Mouse (Mus musculus): ENCODE results near the gene Poln. TPM values are rescaled to one million over a fixed set of nuclear protein-coding genes. Genes with fewer than 3 reads are reported as not detected.
A peak's percentile ranks its signal among the peaks of the same experiment; 100 is the strongest.

Poln gene
- polyA plus RNA-seq, 1 experiment from 2014 or later, result 1.2 TPM

DNA sequence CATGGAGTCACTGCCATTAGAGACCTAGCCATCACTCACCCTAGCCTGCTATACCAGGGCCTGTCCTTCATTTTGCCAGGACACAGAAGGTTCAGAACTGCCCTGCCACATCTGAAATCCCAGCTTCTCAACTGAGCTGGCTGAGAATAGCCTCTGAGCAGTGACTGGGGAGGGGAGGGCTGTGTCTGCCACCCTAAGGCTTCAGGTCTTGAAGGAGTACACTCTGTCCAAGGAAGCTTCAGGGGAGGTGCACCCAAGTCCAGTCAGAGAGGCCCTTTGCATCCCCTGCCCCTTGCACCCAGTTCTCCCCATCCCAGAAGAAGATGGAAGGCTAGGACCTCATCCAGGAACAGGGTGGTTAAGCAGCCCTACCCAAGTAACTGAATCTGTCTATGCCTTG lies 16.5 kb upstream of the Poln start:
- H3K4me2 ChIP-seq (replicated peaks), result peak overlapping the region; percentile 85
- H3K27me3 ChIP-seq, result no peaks in the 10 kb centered on the region
- no peak overlapping the region for H3K27ac ChIP-seq
- peaks cover 43% of the 10 kb centered on the region for H3K4me1 ChIP-seq
- ATAC-seq (ENCODE audit: insufficient number of reproducible peaks, insufficient read depth, low FRiP score, low TSS enrichment), result no peak
- H3K4me3 ChIP-seq, result peak overlapping the region; percentile 95
- H3K36me3 ChIP-seq, result peaks cover 26% of the 10 kb centered on the region
- no peaks in the 10 kb centered on the region for H3K9me3 ChIP-seq
- peak overlapping the region; percentile 81 for H3K9ac ChIP-seq

DNA sequence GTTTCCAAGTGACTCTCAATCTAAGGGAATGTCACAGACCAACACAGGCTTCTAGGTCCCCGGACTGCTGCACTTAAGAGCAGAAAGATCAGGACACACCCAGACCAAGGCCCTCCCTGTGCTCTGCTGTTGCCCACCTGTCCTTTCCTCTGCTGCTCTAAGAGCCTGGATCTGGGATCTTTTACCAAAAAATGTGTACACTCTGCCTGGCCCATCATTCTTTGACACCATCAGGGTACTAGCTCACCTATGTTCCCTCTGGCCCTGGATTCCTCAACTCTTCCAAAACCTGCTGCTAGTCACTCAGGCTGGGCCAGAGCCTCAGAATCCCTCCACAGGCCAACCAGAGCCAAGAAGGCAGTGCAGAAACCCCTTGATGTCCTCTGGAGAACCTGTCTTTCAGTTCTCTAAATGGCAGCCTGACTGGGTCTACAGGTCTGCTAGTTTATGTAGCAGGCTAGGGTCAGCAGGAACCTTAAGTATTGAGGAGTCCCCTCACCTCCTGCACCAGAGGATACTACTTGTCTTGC lies 15.9 kb upstream of the Poln start:
- 89% methylated on average over 1 of the region's 1 CpGs for WGBS
- H3K27me3 ChIP-seq, result no peaks in the 10 kb centered on the region
- H3K9me3 ChIP-seq, result no peaks in the 10 kb centered on the region
- H3K9ac ChIP-seq, result no peak overlapping the region
- H3K36me3 ChIP-seq, result peaks cover 32% of the 10 kb centered on the region
- H3K27ac ChIP-seq, result no peak overlapping the region
- H3K4me2 ChIP-seq (replicated peaks), result peak overlapping the region; percentile 85; the same call in 1 of the 2 replicates
- no peak for ATAC-seq (ENCODE audit: insufficient number of reproducible peaks, insufficient read depth, low FRiP score, low TSS enrichment)
- H3K4me3 ChIP-seq, result no peak overlapping the region
- peaks cover 43% of the 10 kb centered on the region for H3K4me1 ChIP-seq

DNA sequence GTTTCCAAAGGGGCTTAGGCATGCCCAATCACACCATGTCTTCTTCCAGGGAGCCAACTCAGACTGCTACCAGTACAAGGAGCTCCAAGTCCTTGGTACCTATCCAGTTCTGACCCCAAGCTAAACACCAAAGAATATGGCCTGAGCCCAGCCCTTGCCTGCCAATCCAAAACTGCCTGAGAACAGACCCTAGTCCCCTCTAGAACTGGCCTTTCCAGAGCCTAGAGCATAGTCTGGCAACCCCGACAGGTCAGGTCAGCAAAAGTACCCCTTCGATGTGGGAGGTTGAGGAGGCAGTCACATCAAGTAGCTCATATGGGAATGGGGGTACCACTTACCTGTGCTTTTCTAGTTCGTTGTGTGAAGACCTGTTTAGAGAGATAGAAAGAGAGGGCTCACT lies 14.7 kb upstream of the Poln start:
- Histone ChIP-seq H3K36me3 (peaks cover 36% of the 10 kb centered on the region), H3K27ac (no peak overlapping the region), H3K4me3 (no peak overlapping the region), H3K4me1 (peaks cover 41% of the 10 kb centered on the region), H3K9ac (no peak overlapping the region), H3K4me2 (replicated peaks) (no peak overlapping the region), H3K27me3 (no peaks in the 10 kb centered on the region), H3K9me3 (no peaks in the 10 kb centered on the region)
- ATAC-seq (ENCODE audit: insufficient number of reproducible peaks, insufficient read depth, low FRiP score, low TSS enrichment), result no peak
- WGBS, result 81% methylated on average over 3 of the region's 3 CpGs

DNA sequence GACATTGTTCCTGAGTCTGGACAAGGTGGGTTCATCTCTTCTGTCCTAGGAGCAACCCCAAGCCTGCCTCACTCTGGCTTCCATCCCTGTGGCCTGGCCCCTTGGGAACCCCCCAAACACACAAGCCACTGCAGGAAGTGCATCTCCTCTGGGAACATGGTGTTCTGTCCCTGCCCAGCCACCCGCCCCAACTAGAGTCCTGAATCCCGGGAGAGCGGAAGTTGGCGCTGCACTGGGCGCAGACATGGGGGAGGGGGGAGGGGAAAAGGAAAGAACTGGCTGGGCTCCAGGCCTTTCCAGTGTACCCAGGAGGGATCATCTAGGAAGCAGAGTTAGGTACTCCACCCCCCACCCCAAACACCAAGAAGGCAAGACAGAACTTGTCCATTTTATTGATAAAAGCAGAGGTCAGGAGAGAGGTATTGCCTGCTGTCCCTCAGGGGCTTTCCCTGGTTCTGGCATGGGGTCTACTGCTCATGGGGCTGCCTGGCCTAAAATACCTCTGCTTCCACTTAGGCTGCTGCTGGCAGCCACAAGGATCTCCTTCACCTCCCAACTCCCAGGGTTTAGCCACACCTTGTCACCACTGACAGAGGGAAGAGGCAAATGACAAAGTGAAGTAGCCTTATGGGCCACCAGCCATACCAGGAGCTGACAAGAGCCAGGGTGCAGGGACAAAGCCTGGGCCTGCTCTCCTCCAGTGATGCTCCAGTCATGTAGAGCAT lies 14.1 kb upstream of the Poln start:
- no peak for ATAC-seq (ENCODE audit: insufficient number of reproducible peaks, insufficient read depth, low FRiP score, low TSS enrichment)
- no peak overlapping the region for H3K4me3 ChIP-seq
- no peak overlapping the region; the same call in 1 of the 2 replicates for H3K27ac ChIP-seq
- H3K4me2 ChIP-seq (replicated peaks), result no peak overlapping the region
- peaks cover 42% of the 10 kb centered on the region for H3K36me3 ChIP-seq
- WGBS, result 75% methylated on average over 5 of the region's 5 CpGs
- H3K9ac ChIP-seq, result no peak overlapping the region
- peaks cover 34% of the 10 kb centered on the region for H3K4me1 ChIP-seq
- no peaks in the 10 kb centered on the region for H3K27me3 ChIP-seq
- no peaks in the 10 kb centered on the region for H3K9me3 ChIP-seq

DNA sequence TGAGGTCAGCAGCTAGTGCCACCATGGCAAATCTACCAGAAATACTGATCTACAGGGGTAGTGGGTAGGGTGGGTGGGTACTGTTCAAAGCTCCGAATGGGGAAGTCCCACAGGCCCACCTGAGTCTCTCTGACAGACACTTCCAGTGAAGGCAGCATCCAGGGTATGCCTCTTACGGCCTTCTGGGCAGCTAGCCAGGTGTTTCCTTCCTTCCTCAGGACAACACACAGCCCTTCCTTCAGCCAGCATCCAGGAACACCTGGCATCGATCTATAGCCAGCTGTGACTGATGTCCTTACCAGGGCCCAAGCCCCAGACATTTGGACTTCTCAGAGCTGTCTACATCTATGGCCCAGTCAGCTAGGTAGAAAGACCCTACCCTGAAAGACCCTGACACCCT lies 13.2 kb upstream of the Poln start:
- Histone ChIP-seq H3K27me3 (no peaks in the 10 kb centered on the region), H3K4me1 (peaks cover 33% of the 10 kb centered on the region), H3K9me3 (no peaks in the 10 kb centered on the region), H3K9ac (no peak overlapping the region), H3K36me3 (peaks cover 51% of the 10 kb centered on the region), H3K4me2 (replicated peaks) (no peak overlapping the region), H3K27ac (no peak overlapping the region), H3K4me3 (no peak overlapping the region)
- no peak for ATAC-seq (ENCODE audit: insufficient number of reproducible peaks, insufficient read depth, low FRiP score, low TSS enrichment)
- 67% methylated on average over 3 of the region's 3 CpGs for WGBS

DNA sequence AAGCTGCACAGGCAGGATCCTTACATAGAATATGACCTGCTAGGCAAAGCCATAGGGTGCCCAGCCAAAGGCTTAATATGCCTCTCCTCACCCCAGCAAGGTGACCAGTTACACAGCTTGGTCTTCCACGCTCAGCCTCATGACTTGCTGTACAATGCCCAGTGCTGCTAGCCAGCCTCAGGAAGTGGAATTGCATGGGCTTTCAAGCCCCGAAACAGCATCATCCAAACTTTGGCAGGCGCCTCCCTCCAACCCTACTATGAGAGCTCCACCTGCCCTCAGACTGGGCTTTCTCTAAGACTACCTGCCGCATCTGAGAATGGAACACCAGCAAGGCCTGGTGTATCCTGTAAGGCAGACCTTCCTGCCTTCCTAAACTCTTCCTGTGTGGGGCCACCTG lies 8.6 kb upstream of the Poln start:
- 94% methylated on average over 4 of the region's 4 CpGs for WGBS
- peaks cover 86% of the 10 kb centered on the region for H3K36me3 ChIP-seq
- no peaks in the 10 kb centered on the region for H3K9me3 ChIP-seq
- no peaks in the 10 kb centered on the region for H3K27me3 ChIP-seq
- H3K4me1 ChIP-seq, result no peaks in the 10 kb centered on the region
- no peak overlapping the region for H3K27ac ChIP-seq
- no peak overlapping the region for H3K4me2 ChIP-seq (replicated peaks)
- no peak overlapping the region for H3K4me3 ChIP-seq
- no peak overlapping the region for H3K9ac ChIP-seq
- no peak for ATAC-seq (ENCODE audit: insufficient number of reproducible peaks, insufficient read depth, low FRiP score, low TSS enrichment)

DNA sequence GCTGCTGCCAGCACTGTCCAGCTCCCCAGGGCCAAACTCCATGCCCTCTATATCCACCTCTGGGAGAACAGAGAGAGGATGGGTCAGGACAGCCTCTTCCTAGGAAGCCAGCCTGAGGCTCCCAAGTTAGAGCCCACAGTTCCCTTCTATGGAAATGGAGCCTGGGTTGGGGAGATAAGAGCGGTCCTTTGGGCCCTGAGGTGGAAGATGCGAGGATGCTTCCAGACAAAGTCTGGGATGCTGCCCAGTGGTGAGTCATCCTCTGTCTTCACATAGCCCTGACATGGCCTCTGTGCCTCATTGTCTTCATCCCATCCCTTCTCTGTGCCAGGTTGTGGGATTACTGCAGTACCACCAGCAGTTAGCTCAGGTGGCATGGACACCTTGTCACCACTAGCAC lies 7.8 kb upstream of the Poln start:
- Histone ChIP-seq H3K27me3 (no peaks in the 10 kb centered on the region), H3K9ac (no peak overlapping the region), H3K27ac (no peak overlapping the region), H3K4me1 (no peaks in the 10 kb centered on the region), H3K4me3 (no peak overlapping the region), H3K4me2 (replicated peaks) (no peak overlapping the region), H3K9me3 (no peaks in the 10 kb centered on the region), H3K36me3 (peaks cover 81% of the 10 kb centered on the region)
- WGBS, result 100% methylated on average over 2 of the region's 2 CpGs
- ATAC-seq (ENCODE audit: insufficient number of reproducible peaks, insufficient read depth, low FRiP score, low TSS enrichment), result no peak

DNA sequence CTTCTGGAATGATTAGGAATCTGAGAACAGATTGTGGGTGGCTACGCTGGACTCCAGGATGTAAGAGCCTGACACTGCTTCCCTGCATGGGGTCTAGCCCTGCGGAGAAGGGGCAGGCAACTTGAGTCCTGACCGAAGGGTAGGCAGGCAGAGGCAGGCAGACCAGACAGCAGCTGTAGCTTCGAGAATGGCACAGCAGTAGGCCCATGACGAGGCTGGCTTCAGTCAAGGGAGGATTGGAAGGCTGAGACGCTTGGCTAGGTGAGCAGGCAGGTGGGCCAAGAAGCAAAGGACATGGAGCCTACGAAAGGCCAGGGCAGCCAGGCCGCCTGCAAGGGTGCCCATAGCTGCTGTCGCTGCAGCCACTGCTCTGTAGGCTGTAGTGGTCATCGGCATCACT lies 7.4 kb upstream of the Poln start:
- H3K27me3 ChIP-seq, result no peaks in the 10 kb centered on the region

DNA sequence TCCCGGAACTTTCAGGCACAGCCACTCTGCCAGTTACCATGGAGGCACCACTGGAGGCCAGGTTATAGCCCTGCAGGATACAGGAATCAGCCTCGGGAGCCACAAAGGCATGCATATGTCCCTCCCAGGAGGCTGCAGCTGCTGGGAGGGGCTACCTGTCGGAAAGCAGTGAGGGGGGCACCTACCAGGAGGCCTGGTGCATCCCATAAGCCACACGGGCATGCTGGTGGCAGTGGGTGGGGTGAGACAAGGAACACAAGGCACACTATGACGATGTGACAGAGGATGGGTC lies 6.1 kb upstream of the Poln start:
- no peaks in the 10 kb centered on the region for H3K27me3 ChIP-seq
- H3K9me3 ChIP-seq, result no peaks in the 10 kb centered on the region
- H3K4me1 ChIP-seq, result no peaks in the 10 kb centered on the region
- no peak overlapping the region for H3K4me2 ChIP-seq (replicated peaks)
- ATAC-seq (ENCODE audit: insufficient number of reproducible peaks, insufficient read depth, low FRiP score, low TSS enrichment), result no peak
- 40% methylated on average over 5 of the region's 5 CpGs for WGBS
- H3K4me3 ChIP-seq, result no peak overlapping the region
- no peak overlapping the region for H3K27ac ChIP-seq
- peaks cover 66% of the 10 kb centered on the region for H3K36me3 ChIP-seq
- no peak overlapping the region for H3K9ac ChIP-seq

More for the DNA sequence above, 7.4 kb upstream of the Poln start:
- Histone ChIP-seq H3K36me3 (peaks cover 77% of the 10 kb centered on the region), H3K9me3 (no peaks in the 10 kb centered on the region), H3K4me2 (replicated peaks) (no peak overlapping the region), H3K9ac (no peak overlapping the region), H3K4me1 (no peaks in the 10 kb centered on the region), H3K4me3 (no peak overlapping the region), H3K27ac (no peak overlapping the region)
- WGBS, result 70% methylated on average over 10 of the region's 10 CpGs
- no peak for ATAC-seq (ENCODE audit: insufficient number of reproducible peaks, insufficient read depth, low FRiP score, low TSS enrichment)

DNA sequence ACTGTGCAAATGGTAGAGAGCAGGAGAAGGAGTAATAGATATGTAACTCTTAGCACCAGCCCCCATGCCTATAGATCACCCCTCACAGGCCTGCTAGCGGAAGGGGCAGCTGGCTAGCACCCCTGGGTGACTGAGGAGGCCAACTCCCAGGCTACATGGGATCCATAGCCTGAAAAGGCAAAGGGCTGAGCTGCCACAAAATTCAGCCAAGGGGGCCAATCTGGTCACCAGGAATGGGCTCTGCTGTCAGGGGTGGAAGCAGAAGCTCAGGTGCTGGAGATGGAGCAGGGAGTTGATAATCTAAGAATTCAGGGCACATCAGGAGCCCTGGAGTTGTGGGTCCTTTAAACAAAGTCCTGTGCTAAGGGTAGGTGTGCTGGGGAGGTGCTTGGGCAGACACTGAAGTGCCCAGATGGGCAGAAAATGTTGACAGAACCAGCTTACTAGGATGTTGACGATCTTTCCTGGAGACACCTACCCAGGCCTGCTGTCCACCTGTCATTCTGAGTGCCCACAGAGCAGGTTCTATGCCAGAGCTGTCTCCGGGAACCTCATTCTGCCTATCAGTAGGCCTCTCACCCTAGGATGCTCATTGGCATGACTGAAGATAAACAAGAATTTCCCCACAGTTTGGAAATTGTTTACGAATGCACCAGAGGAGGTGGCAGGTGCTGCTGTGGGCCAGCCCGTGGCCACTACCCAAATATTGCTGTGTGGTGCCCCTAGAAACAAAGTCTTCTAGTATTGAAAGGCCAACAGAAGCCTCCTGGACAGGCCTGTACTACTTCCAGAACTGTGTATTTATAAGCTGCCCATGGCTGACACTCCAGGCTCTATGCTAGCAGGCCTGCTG lies 5.5 kb upstream of the Poln start:
- no peak overlapping the region for H3K27ac ChIP-seq
- 71% methylated on average over 5 of the region's 5 CpGs for WGBS
- no peaks in the 10 kb centered on the region for H3K27me3 ChIP-seq
- H3K4me2 ChIP-seq (replicated peaks), result no peak overlapping the region
- H3K9me3 ChIP-seq, result no peaks in the 10 kb centered on the region
- H3K4me3 ChIP-seq, result no peak overlapping the region
- peaks cover 61% of the 10 kb centered on the region for H3K36me3 ChIP-seq
- H3K9ac ChIP-seq, result no peak overlapping the region
- no peak for ATAC-seq (ENCODE audit: insufficient number of reproducible peaks, insufficient read depth, low FRiP score, low TSS enrichment)
- no peaks in the 10 kb centered on the region for H3K4me1 ChIP-seq

DNA sequence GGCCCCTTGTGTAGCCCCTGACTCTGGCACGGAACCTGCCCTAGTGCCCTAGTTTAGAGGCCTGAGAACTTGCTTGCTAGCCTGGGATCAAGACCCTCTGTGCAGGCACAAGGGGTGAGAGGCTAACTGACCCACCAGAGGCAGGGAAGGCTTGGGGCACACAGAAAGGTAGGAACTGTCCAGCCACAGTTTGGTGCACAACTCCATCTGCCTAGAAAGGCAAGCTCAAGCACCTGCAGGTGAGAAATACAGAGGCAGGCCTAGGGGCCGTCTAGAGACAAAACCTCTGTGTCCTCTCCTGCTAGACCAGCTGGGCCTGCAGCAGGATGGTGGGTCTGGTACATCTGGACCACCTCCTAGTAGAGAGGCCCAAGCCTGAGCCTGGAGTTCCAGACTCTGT lies 4.8 kb upstream of the Poln start:
- Histone ChIP-seq H3K4me2 (replicated peaks) (no peak overlapping the region), H3K36me3 (peaks cover 61% of the 10 kb centered on the region), H3K4me1 (no peaks in the 10 kb centered on the region), H3K9ac (no peak overlapping the region), H3K27ac (no peak overlapping the region), H3K27me3 (no peaks in the 10 kb centered on the region), H3K4me3 (no peak overlapping the region), H3K9me3 (no peaks in the 10 kb centered on the region)
- 66% methylated on average over 2 of the region's 2 CpGs for WGBS
- no peak for ATAC-seq (ENCODE audit: insufficient number of reproducible peaks, insufficient read depth, low FRiP score, low TSS enrichment)

DNA sequence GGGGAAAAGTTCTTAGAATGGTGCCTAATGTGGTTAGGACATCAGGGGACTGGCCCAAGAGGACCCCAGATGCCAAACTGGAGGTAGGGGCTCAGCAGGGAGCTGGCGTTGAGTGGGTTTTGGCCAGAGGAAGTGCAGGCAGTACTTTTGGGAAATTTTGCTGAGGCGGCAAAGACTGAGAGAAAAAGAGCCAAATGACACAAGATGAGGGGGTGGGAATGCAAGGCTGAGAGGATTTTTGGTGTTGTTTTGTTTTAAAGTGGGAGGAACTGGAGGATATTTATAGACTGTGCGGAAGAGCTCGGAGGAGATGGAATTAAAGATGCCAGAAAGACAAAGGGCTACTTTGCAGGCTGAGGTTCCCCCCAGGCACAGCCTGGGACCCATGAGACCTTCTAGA lies 1.5 kb upstream of the Poln start:
- Histone ChIP-seq H3K9ac (no peak overlapping the region), H3K36me3 (peaks cover 29% of the 10 kb centered on the region), H3K4me1 (peaks cover 9% of the 10 kb centered on the region; the same call in 1 of the 2 replicates), H3K27ac (peak overlapping the region; percentile 36; the same call in 1 of the 2 replicates), H3K4me3 (no peak overlapping the region), H3K27me3 (no peaks in the 10 kb centered on the region), H3K4me2 (replicated peaks) (no peak overlapping the region), H3K9me3 (no peaks in the 10 kb centered on the region)
- WGBS, result 67% methylated on average over 4 of the region's 4 CpGs
- ATAC-seq (ENCODE audit: insufficient number of reproducible peaks, insufficient read depth, low FRiP score, low TSS enrichment), result no peak

All from embryonic facial prominence, embryonic 12.5 days (tissue).